Mouse (Mus musculus): Measurements from ENCODE around the gene Vdr. TPM values are rescaled to one million over a fixed set of nuclear protein-coding genes. Genes with fewer than 3 reads are reported as not detected.

Gene Vdr
- total and polyA plus RNA-seq, 3 experiments = 1.1 to 2.3 (median 2.0) TPM

- Histone ChIP-seq H3K4me3 (no peak overlapping the region), H3K79me2 (replicated peaks; ENCODE audit: control insufficient read depth, insufficient read depth, low read length) (no peaks in the 10 kb centered on the region), H3K36me3 (ENCODE audit: control insufficient read depth, insufficient read depth, low read length) (no peaks in the 10 kb centered on the region), H3K9ac (ENCODE audit: low read depth, low read length) (no peak overlapping the region), H3K4me1 (ENCODE audit: control insufficient read depth, insufficient read depth, low read length) (peaks cover 2% of the 10 kb centered on the region; the same call in 1 of the 2 replicates), H3K27ac (peak overlapping the region; percentile 36; the same call in 1 of the 2 replicates), H3K27me3 (ENCODE audit: control insufficient read depth, insufficient read depth, low read length) (no peaks in the 10 kb centered on the region)
- no peak for TF ChIP-seq POLR2A (IDR thresholded peaks at IDR 0.05; ENCODE audit: insufficient read depth, low read depth, low read length)
- TF ChIP-seq CTCF (IDR thresholded peaks at IDR 0.05) = no peak
- intact Hi-C loops (cut with DNase I) = no loop called here
- peak in 1 of 2 experiments; percentile 50 for DNase-seq
- 39% methylated on average over 11 of the region's 11 CpGs for WGBS
Observed at GRCm38 (mm10) chr15:97890017-97890416, 20.4 kb downstream of the Vdr start.

- Histone ChIP-seq H3K27me3 (ENCODE audit: control insufficient read depth, insufficient read depth, low read length) (no peaks in the 10 kb centered on the region), H3K79me2 (replicated peaks; ENCODE audit: control insufficient read depth, insufficient read depth, low read length) (no peaks in the 10 kb centered on the region), H3K4me1 (ENCODE audit: control insufficient read depth, insufficient read depth, low read length) (peaks cover 2% of the 10 kb centered on the region; the same call in 1 of the 2 replicates), H3K27ac (no peak overlapping the region), H3K9ac (ENCODE audit: low read depth, low read length) (no peak overlapping the region), H3K4me3 (no peak overlapping the region), H3K36me3 (ENCODE audit: control insufficient read depth, insufficient read depth, low read length) (no peaks in the 10 kb centered on the region)
- intact Hi-C loops (cut with DNase I) = no loop called here
- 84% methylated on average over 10 of the region's 10 CpGs for WGBS
- TF ChIP-seq CTCF (IDR thresholded peaks at IDR 0.05) (no peak), POLR2A (IDR thresholded peaks at IDR 0.05; ENCODE audit: insufficient read depth, low read depth, low read length) (no peak), EP300 (IDR thresholded peaks at IDR 0.05; ENCODE audit: insufficient read depth, low read depth, low read length) (no peak)
- no peak for DNase-seq
Observed at GRCm38 (mm10) chr15:97887541-97888016, 22.9 kb downstream of the Vdr start.

- no peak for DNase-seq
- H3K4me3 ChIP-seq = no peak overlapping the region
- no peaks in the 10 kb centered on the region for H3K36me3 ChIP-seq (ENCODE audit: control insufficient read depth, insufficient read depth, low read length)
- intact Hi-C loops (cut with DNase I) = no loop called here
- no peaks in the 10 kb centered on the region for H3K27me3 ChIP-seq (ENCODE audit: control insufficient read depth, insufficient read depth, low read length)
- H3K27ac ChIP-seq = no peak overlapping the region
- 85% methylated on average over 8 of the region's 8 CpGs for WGBS
- no peaks in the 10 kb centered on the region; the same call in 1 of the 2 replicates for H3K4me1 ChIP-seq (ENCODE audit: control insufficient read depth, insufficient read depth, low read length)
- no peak for TF ChIP-seq EP300 (IDR thresholded peaks at IDR 0.05; ENCODE audit: insufficient read depth, low read depth, low read length)
- no peak for TF ChIP-seq POLR2A (IDR thresholded peaks at IDR 0.05; ENCODE audit: insufficient read depth, low read depth, low read length)
- TF ChIP-seq CTCF (IDR thresholded peaks at IDR 0.05) = no peak
- no peaks in the 10 kb centered on the region for H3K79me2 ChIP-seq (replicated peaks; ENCODE audit: control insufficient read depth, insufficient read depth, low read length)
- no peak overlapping the region for H3K9ac ChIP-seq (ENCODE audit: low read depth, low read length)
Observed at GRCm38 (mm10) chr15:97881423-97881822, 29.0 kb downstream of the Vdr start.

- Histone ChIP-seq H3K27ac (no peak overlapping the region), H3K79me2 (replicated peaks; ENCODE audit: control insufficient read depth, insufficient read depth, low read length) (no peaks in the 10 kb centered on the region), H3K27me3 (ENCODE audit: control insufficient read depth, insufficient read depth, low read length) (no peaks in the 10 kb centered on the region), H3K4me3 (no peak overlapping the region), H3K4me1 (ENCODE audit: control insufficient read depth, insufficient read depth, low read length) (no peaks in the 10 kb centered on the region; the same call in 1 of the 2 replicates), H3K9ac (ENCODE audit: low read depth, low read length) (no peak overlapping the region), H3K36me3 (ENCODE audit: control insufficient read depth, insufficient read depth, low read length) (no peaks in the 10 kb centered on the region)
- intact Hi-C loops (cut with DNase I) = no loop called here
- no peak for DNase-seq
- 61% methylated on average over 9 of the region's 9 CpGs for WGBS
- TF ChIP-seq EP300 (IDR thresholded peaks at IDR 0.05; ENCODE audit: insufficient read depth, low read depth, low read length) (no peak), POLR2A (IDR thresholded peaks at IDR 0.05; ENCODE audit: insufficient read depth, low read depth, low read length) (no peak), CTCF (IDR thresholded peaks at IDR 0.05) (no peak)
Observed at GRCm38 (mm10) chr15:97880441-97880840, 30.0 kb downstream of the Vdr start.

- Histone ChIP-seq H3K36me3 (ENCODE audit: control insufficient read depth, insufficient read depth, low read length) (no peaks in the 10 kb centered on the region), H3K9ac (ENCODE audit: low read depth, low read length) (0 out of 2 replicates have a peak overlapping the region, but pooled peaks have one; percentile 32), H3K79me2 (replicated peaks; ENCODE audit: control insufficient read depth, insufficient read depth, low read length) (no peaks in the 10 kb centered on the region), H3K27me3 (ENCODE audit: control insufficient read depth, insufficient read depth, low read length) (no peaks in the 10 kb centered on the region), H3K4me3 (no peak overlapping the region), H3K4me1 (ENCODE audit: control insufficient read depth, insufficient read depth, low read length) (no peaks in the 10 kb centered on the region; the same call in 1 of the 2 replicates), H3K27ac (peak overlapping the region; percentile 80)
- 42% methylated on average over 7 of the region's 7 CpGs for WGBS
- TF ChIP-seq POLR2A (IDR thresholded peaks at IDR 0.05; ENCODE audit: insufficient read depth, low read depth, low read length) (no peak), CTCF (IDR thresholded peaks at IDR 0.05) (no peak), EP300 (IDR thresholded peaks at IDR 0.05; ENCODE audit: insufficient read depth, low read depth, low read length) (no peak)
- intact Hi-C loops (cut with DNase I) = no loop called here
- peak in 1 of 2 experiments; percentile 61 for DNase-seq
Observed at GRCm38 (mm10) chr15:97878696-97879328, 31.6 kb downstream of the Vdr start.

GRCm38 (mm10) chr15:97875784-97876183 lies 34.6 kb downstream of the Vdr start:
- Histone ChIP-seq H3K4me1 (ENCODE audit: control insufficient read depth, insufficient read depth, low read length) (peaks cover 3% of the 10 kb centered on the region), H3K27ac (no peak overlapping the region), H3K4me3 (no peak overlapping the region), H3K27me3 (ENCODE audit: control insufficient read depth, insufficient read depth, low read length) (no peaks in the 10 kb centered on the region), H3K36me3 (ENCODE audit: control insufficient read depth, insufficient read depth, low read length) (no peaks in the 10 kb centered on the region), H3K79me2 (replicated peaks; ENCODE audit: control insufficient read depth, insufficient read depth, low read length) (no peaks in the 10 kb centered on the region), H3K9ac (ENCODE audit: low read depth, low read length) (no peak overlapping the region)
- no peak for DNase-seq
- 83% methylated on average over 8 of the region's 8 CpGs for WGBS
- TF ChIP-seq CTCF (IDR thresholded peaks at IDR 0.05) (no peak), EP300 (IDR thresholded peaks at IDR 0.05; ENCODE audit: insufficient read depth, low read depth, low read length) (no peak), POLR2A (IDR thresholded peaks at IDR 0.05; ENCODE audit: insufficient read depth, low read depth, low read length) (no peak)
- intact Hi-C loops (cut with DNase I) = no loop called here

All from heart, adult 2 months (tissue).